In genomic region chr2:75312246-75312645, GRCm38 (mm10) we compare ENCODE assay signal across 7 mouse cellular contexts.
DNase-seq lines count a peak whose midpoint lies in the region.

No protein-coding gene starts in this region.

- DNase-seq in layer of hippocampus, adult 11-12 months (ENCODE audit: low spot score): peak; percentile 44
- DNase-seq in layer of hippocampus, adult 9-11 months: no peak
- DNase-seq in ZHBTc4 (ENCODE audit: low read depth, low spot score): peak; percentile 23
- DNase-seq in cerebellum, postnatal 36 days: peak; percentile 29 to 55
- peak; percentile 47 for DNase-seq in hindlimb bud, embryonic 11.5 days (ENCODE audit: extremely low spot score, low read depth, low spot score)
- DNase-seq in lung, postnatal 14 days: peak; percentile 68
- DNase-seq in right cerebral cortex, postnatal 14 days: peak; percentile 45
